Comparison of ENCODE assay signal across 8 mouse cellular contexts in genomic region chr4:137387482-137388058, GRCm38 (mm10). TPM values are rescaled to one million over a fixed set of nuclear protein-coding genes. Genes with fewer than 3 reads are reported as not detected.
A peak's percentile ranks its signal among the peaks of the same experiment; 100 is the strongest.
DNase-seq lines count a peak whose midpoint lies in the region; ATAC-seq and TF ChIP-seq lines count a peak whose summit lies in the region.

No protein-coding gene starts in this region.

- under 1% methylated on average over 20 of the region's 20 CpGs for WGBS in kidney, embryonic 14.5 days
- under 1% methylated on average over 20 of the region's 20 CpGs for whole genome bisulfite sequencing in intestine, embryonic 16.5 days

- no peaks in the 10 kb centered on the region for H3K27me3 ChIP-seq in kidney, embryonic 14.5 days (ENCODE audit: control insufficient read depth, insufficient read depth, low read length)
- H3K27me3 ChIP-seq in intestine, embryonic 16.5 days (replicated peaks; ENCODE audit: control insufficient read depth, insufficient read depth, low read length) = no peaks in the 10 kb centered on the region
- no peaks in the 10 kb centered on the region for H3K27me3 ChIP-seq in myocyte (ENCODE audit: control insufficient read depth, insufficient read depth, insufficient read length)

- DNase-seq in kidney, adult 11 months = no peak
- peak; percentile 46 for DNase-seq in c-Kit-positive CD71-positive TER-119-positive erythroid progenitor cells, embryonic 14.5 days (ENCODE audit: low spot score)
- DNase-seq in frontal cortex, postnatal 36 days (ENCODE audit: low spot score in 2 of 2) = no peak
- no peak for DNase-seq in ovary, postnatal 36 days (ENCODE audit: low spot score)
- DNase-seq in right cerebral cortex, postnatal 10 days (ENCODE audit: low spot score in 2 of 2) = no peak

- peaks cover 3% of the 10 kb centered on the region; the same call in 1 of the 2 replicates for H3K4me1 ChIP-seq in kidney, embryonic 14.5 days (ENCODE audit: control insufficient read depth, insufficient read depth, low read length)
- H3K4me1 ChIP-seq in intestine, embryonic 16.5 days (ENCODE audit: control insufficient read depth, insufficient read depth, low read length) = 0 out of 2 replicates have a peak, but pooled peaks cover 5% of the 10 kb centered on the region

- H3K9ac ChIP-seq in kidney, embryonic 14.5 days (ENCODE audit: low read depth, low read length) = peak overlapping the region; percentile 86
- H3K9ac ChIP-seq in intestine, embryonic 16.5 days (ENCODE audit: low read depth, low read length) = peak overlapping the region; percentile 83

- peak overlapping the region; percentile 87 for H3K4me2 ChIP-seq in kidney, embryonic 14.5 days (replicated peaks; ENCODE audit: low read depth, low read length)
- peak overlapping the region; percentile 85 for H3K4me2 ChIP-seq in intestine, embryonic 16.5 days (ENCODE audit: low read depth, low read length)
- H3K4me2 ChIP-seq in myocyte (ENCODE audit: low read depth) = peak overlapping the region; percentile 68

- H3K36me3 ChIP-seq in kidney, embryonic 14.5 days (ENCODE audit: control insufficient read depth, insufficient read depth, low read length) = no peaks in the 10 kb centered on the region
- H3K36me3 ChIP-seq in intestine, embryonic 16.5 days (ENCODE audit: control insufficient read depth, insufficient read depth, low read length) = no peaks in the 10 kb centered on the region
- no peaks in the 10 kb centered on the region for H3K36me3 ChIP-seq in myocyte (ENCODE audit: control insufficient read depth, insufficient read depth)

- peak overlapping the region; percentile 96 for H3K27ac ChIP-seq in kidney, embryonic 14.5 days (ENCODE audit: low read depth, low read length)
- peak overlapping the region; percentile 98 for H3K27ac ChIP-seq in intestine, embryonic 16.5 days (ENCODE audit: low read length)

- H3K9me3 ChIP-seq in kidney, embryonic 14.5 days (ENCODE audit: control insufficient read depth, low read length) = no peaks in the 10 kb centered on the region
- no peaks in the 10 kb centered on the region for H3K9me3 ChIP-seq in intestine, embryonic 16.5 days (ENCODE audit: control insufficient read depth, low read length)

- peak overlapping the region; percentile 90 for H3ac ChIP-seq in myocyte (ENCODE audit: control insufficient read depth, insufficient read length)

- no peak for TF ChIP-seq POLR2A in myocyte (IDR thresholded peaks at IDR 0.05; ENCODE audit: insufficient read length, low read depth)

- peak overlapping the region; percentile 81 for H3K4me3 ChIP-seq in kidney, embryonic 14.5 days (ENCODE audit: low read length)
- peak overlapping the region; percentile 71 for H3K4me3 ChIP-seq in intestine, embryonic 16.5 days (ENCODE audit: low read length)
- H3K4me3 ChIP-seq in myocyte = peak overlapping the region; percentile 91

- no peak for ATAC-seq in kidney, embryonic 14.5 days (ENCODE audit: low FRiP score, low TSS enrichment)
- ATAC-seq in intestine, embryonic 16.5 days = peak; percentile 13; the same call in 1 of the 2 replicates

- peaks cover 12% of the 10 kb centered on the region for H3K79me2 ChIP-seq in myocyte (ENCODE audit: control insufficient read depth, insufficient read depth)

TF ChIP-seq in myocyte, 11 proteins besides CTCF, POLR2A, EP300 and RAD21:
- no peak for TF ChIP-seq TCF3 (IDR thresholded peaks at IDR 0.05; ENCODE audit: insufficient read length, low read depth)
- no peak for TF ChIP-seq TCF12 (IDR thresholded peaks at IDR 0.05; ENCODE audit: insufficient read depth, poor library complexity, severe bottlenecking)
- TF ChIP-seq E2F4 (IDR thresholded peaks at IDR 0.05; ENCODE audit: insufficient read depth) = no peak
- no peak for TF ChIP-seq MYOD1 (IDR thresholded peaks at IDR 0.05; ENCODE audit: control insufficient read depth in 1 of 3, insufficient read length in 2 of 3, low read depth in 2 of 3)
- TF ChIP-seq MYOG (IDR thresholded peaks at IDR 0.05; ENCODE audit: control insufficient read depth in 1 of 3, insufficient read depth in 1 of 3, insufficient read length in 2 of 3, low read depth in 2 of 3) = no peak
- TF ChIP-seq USF1 (IDR thresholded peaks at IDR 0.05; ENCODE audit: low read depth) = no peak
- TF ChIP-seq MAX (IDR thresholded peaks at IDR 0.05; ENCODE audit: low read depth) = no peak
- no peak for TF ChIP-seq CEBPB (IDR thresholded peaks at IDR 0.05; ENCODE audit: insufficient read depth, poor library complexity, severe bottlenecking)
- no peak for TF ChIP-seq SRF (IDR thresholded peaks at IDR 0.05; ENCODE audit: control insufficient read depth, insufficient read length, low read depth)
- TF ChIP-seq POLR2AphosphoS2 (IDR thresholded peaks at IDR 0.05; ENCODE audit: insufficient read length, low read depth) = no peak
- no peak for TF ChIP-seq REST (IDR thresholded peaks at IDR 0.05; ENCODE audit: insufficient read depth, insufficient read length)
TF ChIP-seq in myocyte: peak in this region for 0.

RNA-seq across cellular contexts. Expression of gene Cela3a, which starts 22.0 kb away (rescaled TPM):
- polyA plus RNA-seq in kidney, embryonic 14.5 days (2014; fragmentation: Nextera tagmentation; extraction: Ambion mirVana) = not detected in 2 replicates
- polyA plus RNA-seq in intestine, embryonic 16.5 days (2015; fragmentation: Nextera tagmentation; extraction: Ambion mirVana) = 0.26 and 0.31 TPM in 2 replicates
- 0.14 TPM for polyA plus RNA-seq in myocyte (2012; fragmentation: generic; extraction: Trizol)

RNA-seq across cellular contexts. Expression of gene Cdc42, which starts 30.1 kb away (rescaled TPM):
- 657 and 680 TPM in 2 replicates for polyA plus RNA-seq in kidney, embryonic 14.5 days (2014; fragmentation: Nextera tagmentation; extraction: Ambion mirVana)
- polyA plus RNA-seq in intestine, embryonic 16.5 days (2015; fragmentation: Nextera tagmentation; extraction: Ambion mirVana) = 671 and 691 TPM in 2 replicates
- 298 TPM for polyA plus RNA-seq in myocyte (2012; fragmentation: generic; extraction: Trizol)

RNA-seq across cellular contexts. Expression of gene Cela3b, which starts 42.8 kb away (rescaled TPM):
- not detected in 2 replicates for polyA plus RNA-seq in kidney, embryonic 14.5 days (2014; fragmentation: Nextera tagmentation; extraction: Ambion mirVana)
- polyA plus RNA-seq in intestine, embryonic 16.5 days (2015; fragmentation: Nextera tagmentation; extraction: Ambion mirVana) = 237 and 402 TPM in 2 replicates
- 0.38 TPM for polyA plus RNA-seq in myocyte (2012; fragmentation: generic; extraction: Trizol)

Comparison
In these comparisons a context has a peak if more than half of its experiments do, and no peak if none do; other contexts are left out.
1. RNA of gene Cela3b, which starts 42.8 kb away (polyA plus RNA-seq): 237 to 402 TPM in intestine, embryonic 16.5 days; 0.38 TPM in myocyte (single experiment) and not detected in kidney, embryonic 14.5 days; every median in the first group is over 100 times any median in the second.
2. Peak in every context shown above with its lines, with median percentiles within 50 percentile points of each other: H3K4me2 ChIP-seq and H3K4me3 ChIP-seq.